Mouse (Mus musculus) gastrocnemius, postnatal 25 days (tissue): Measurements from ENCODE around the gene Zbtb38. TPM values are rescaled to one million over a fixed set of nuclear protein-coding genes. Genes with fewer than 3 reads are reported as not detected.

Experiments
- DNase-seq: peaks from one replicate; pipeline ENCODE4 v3.0.0; 2022
- total RNA-seq, 2 experiments: library from RNA; stranded (reverse); gene quantifications; 1 replicate in 1 of 2; 2 replicates in 1 of 2; pipeline ENCODE4 v1.2.3; 2021

Zbtb38 gene
- total RNA-seq, 2 experiments from 2014 or later = 19.3 to 19.8 TPM

DNA sequence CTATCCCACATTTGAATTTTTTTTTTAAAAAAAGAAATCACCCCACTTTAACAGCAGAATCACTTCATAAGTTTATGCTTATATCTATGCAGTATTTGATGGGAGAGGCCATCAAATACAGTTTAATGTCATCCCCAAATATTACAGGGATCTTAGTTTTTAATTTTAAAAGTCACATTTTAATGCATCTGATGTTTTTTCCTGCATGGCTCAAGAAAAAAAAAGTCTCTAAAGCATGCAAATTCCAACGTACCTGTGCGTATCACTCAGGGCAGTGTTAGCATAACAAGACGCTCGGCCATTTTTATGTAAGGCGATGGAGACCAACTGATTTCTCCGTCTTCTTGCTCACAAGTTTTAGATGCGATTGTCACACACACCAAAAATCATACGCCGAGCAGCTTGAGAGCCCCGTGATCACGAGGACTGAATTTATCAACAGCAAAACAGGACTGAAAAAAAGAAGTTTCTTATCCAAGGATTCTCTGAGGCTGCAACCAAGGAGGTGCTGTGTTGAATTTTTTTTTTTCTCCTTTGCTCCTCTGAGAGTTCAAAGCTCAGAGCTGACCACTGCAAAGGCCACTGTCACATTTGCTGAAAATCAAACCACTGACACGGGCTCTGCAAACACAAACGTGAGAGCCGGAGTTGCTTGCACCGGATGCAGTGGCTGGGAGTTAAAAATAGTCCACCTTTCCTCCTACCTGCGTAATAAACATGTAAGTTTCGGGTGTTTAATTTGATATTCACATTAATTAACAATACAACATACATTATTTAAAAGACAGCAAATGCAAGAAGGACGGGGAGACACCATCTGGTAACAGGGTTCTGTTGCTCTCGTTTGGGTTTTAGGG, 21.4 kb downstream of the Zbtb38 start:
- no peak for DNase-seq

DNA sequence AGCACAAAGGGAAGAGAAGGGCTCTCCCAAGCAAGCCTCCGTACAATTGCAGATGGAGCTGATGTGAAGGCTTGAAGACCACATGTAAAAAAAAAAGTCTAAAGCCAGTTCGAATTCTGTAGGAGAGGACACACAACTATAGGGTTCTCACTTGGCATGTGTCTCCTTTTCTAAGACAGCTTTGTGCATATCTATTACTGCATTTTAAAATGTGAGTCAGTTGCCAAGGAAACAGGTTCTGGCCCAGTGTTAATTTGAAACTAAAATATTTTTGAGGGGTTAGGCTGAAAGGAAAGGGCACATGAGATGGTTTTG, 22.4 kb downstream of the Zbtb38 start:
- DNase-seq = no peak

DNA sequence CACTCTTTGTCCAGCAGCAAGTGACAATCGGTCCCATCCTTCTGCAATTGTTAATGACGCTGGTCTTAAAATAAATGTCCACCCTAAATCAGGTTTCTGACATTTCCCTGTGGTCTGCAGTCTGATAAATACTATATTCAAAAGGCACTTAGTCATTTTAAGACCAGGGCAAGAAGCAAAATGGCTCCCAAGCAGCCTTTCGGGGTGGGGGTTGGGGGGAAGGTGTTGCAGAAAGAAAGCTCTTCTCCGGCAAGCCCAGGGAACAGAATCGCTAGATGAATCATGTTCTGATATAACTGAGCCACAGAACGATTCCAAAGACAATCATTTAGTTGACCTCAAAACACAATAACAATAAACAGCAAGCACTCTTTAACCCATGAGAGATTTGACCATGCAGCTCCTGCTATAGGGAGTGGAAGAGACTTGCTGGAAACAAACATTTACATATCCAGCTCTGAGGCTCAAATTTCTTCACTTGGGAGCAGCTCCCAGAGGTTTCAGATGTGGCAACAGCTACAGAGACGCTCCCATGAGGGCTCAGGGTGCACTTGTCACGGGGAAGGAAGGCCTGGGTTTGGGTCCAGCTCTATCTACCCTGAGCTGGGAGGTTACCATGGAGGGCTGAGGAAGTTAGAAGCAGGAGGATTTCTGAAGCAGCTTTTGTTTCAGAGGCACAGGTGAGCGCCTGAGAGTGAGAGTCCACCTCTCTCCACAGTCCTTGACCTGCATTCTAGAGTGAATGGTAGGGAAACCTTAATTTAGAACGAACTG, 22.9 kb downstream of the Zbtb38 start:
- DNase-seq = no peak

DNA sequence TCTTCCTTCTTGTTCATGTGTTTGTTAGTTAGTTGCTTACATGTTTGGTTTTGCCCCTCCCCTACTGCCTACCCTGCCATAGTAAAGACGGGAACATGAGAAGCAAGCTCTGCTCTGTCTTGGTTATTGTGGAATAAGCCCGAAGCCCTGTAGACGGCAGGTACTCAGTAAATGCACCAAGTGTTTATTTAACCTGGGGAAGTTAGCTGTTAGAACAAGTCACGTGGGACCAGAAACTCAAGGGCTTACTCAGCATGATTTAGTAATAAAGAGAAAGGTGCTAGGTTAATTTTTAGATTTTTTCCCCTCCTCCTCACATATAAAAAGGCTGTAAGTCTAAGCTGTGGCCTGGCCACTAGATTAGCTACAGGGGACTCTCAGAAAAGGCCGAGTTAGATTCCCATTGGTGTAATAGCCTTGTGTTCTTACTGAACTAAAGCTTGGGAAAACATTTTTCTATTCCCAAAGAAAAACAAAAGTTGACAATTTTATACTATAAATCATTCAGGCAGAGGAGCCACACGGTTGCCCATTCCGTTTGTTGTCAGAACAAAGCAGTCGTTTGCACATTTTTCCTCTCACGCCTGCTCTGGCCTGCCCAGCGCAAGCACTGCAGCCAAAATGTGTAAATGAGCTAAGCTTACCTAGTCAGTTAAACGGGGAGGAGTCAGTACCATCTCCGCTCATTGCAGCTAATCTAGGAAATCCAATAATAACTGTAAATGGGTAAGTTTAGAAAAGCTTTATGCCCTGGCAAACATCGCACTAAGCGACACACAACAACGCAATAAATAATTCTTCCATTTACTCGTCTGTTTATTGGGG, 24.1 kb downstream of the Zbtb38 start:
- no peak for DNase-seq

DNA sequence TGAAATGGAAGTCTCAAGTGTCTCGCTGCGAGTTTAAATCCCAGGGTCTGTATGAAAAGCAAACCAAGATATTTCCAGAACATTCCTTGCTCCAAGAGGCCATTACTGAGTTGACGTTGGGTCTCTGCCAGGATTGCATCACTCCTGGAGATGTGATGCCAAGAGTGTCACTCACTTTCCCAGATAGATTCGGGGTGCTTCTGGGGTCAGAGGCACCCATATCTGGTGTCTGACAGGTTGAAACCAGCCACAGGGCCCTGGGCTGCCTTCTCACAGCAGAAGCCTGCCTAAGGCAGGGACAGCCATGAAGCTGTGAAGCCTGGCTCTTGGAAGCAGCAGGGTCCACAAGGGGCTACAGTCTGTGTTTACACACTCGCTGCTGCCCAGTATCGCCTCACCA, 24.9 kb downstream of the Zbtb38 start:
- DNase-seq = no peak

DNA sequence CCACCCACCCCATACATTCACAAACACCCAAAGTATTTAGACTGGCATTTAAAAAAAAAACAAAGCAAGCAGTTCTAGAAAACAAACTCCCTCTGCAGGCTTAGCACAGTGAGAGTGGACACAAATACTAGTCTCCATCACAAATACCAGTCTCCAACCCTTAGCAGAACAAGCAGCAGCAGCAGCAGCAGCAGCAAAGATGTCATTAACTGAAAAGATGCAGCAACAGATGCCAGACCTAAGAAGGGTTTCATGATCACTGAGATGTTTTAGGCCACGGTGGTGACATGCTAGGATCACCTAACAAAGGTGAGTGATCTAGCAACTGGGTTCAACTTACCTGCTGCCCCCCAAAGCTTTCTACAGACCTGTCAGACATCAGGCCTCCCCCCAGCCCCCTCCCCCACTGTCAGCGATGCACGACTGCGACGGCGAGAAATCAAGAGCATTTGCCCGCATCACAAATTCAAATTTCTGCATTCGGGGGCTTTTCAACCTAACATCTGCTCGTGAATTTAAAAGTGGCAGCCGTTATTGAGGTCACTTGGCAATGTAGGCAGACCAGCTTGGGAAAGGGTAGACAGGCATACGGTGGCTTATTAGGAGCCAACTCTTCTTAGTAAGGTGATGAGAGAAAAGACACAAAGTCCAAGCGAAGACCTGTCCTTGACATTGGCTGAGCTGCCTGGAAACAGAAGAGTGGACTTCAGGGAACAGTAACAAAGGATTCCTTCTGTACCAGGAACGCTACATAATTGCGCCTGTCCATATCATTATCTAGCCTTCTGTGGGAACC, 26.1 kb downstream of the Zbtb38 start:
- no peak for DNase-seq

DNA sequence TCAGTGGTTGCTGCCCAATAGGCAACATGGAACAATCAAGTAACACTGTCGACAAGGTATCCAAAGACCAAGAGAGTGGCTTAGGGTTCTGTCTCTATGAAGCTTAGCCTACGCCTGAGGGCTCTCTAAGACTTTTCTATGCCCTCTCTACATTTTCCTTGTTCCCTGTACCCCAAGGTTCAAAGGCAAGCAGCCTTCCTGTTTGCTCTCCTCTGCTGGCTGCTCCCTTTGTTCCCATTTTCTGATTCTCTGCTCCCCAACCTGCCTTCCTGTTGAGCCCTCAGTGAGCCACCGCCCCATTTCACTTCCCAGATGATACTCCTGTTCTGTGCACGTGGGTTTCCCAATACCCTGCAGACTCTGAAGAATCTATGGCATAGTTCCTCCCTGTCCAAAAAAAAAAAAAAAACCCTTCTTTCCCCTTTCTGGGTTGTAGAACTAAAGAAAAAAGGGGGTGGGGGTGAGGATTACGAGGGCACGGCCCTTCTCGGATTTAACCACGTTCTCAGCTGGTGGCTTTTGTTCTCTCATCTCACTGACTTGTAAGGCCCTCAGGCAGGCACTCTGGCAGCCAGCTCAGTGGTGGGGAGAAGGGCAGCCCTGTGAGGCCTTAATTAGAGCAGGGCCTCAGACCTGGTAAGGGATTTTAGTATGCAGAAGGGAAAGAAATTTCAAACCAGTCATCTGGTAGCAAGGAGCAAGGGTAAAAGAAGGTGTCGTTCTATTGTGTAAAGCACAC, 26.9 kb downstream of the Zbtb38 start:
- no peak for DNase-seq

DNA sequence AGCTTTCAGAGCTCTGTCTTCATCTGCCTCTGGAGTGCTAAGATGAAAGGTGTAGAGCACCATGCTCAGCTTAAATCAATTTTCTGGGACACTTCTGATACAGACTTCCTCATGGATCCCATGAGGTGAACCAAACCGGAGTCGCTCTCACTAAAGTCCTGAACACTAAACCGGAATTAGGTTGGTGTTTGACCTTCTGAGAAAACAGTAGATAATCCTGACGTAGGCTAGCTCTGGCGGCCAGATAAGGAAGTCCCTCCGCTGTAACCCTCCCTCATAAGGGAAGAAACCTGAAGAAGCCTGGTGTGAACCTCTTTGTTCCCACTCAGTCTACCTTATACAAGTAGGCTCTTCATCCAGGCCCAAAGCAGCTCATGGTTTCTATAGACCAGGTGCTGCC, 29.0 kb downstream of the Zbtb38 start:
- DNase-seq = no peak

DNA sequence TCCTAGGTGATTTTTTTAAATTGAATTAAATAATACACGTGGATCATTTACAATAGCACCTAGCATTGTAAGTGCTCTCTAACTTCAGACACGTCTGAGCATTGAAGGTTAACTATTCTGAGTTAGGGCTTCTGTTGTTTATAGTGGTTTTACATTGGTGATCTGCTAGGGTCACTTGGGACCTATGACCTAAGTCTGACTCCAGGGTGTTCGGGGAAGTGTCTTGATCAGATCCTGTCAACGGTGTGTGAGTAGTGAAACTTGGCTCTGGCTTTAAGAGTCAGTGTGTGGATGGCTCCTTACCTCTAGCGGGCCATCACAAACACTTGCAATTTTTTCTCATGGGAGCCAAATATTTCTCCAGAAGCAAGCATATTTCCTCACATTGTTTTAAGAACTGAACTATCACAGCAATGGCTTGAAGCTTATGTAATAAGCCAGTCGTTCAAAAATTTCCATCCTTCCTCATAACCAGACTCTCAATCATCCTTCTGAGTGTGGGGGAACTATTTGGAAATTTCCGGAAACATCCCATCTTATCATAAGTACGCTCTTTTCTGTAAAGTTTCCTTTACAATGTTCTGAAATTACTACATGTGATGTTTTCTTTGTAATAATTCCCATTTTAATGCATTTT, 31.4 kb downstream of the Zbtb38 start:
- DNase-seq = no peak

DNA sequence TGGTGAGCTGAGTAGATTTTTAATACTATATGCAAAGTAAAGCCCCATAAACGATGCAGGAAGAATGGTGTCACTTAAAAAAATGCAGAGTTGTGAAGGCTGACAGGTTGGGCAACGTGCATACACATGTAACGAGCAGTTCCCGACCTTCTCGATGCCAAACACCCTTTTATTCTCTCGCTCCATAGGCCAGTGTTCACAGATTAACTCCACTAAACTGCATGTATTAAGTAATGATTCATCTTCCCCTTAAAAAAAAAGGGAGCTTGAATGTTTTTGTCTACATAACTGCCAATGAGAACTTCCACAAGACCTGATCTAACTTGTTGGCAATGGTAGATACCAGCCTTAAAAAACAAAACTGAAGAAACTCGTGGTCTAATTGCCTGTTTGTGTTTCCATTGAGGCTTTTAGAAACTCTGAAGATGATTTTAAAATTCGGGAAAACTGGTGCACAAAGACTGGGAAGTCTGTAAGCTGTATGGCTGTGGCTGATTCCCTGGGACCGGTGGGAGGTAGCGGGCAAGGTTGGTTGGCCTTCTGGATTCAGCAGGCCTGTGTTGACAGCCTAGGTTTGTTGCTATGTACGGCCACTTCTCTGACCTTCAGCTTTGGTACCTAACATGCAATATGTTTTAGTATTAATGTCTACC, 32.0 kb downstream of the Zbtb38 start:
- DNase-seq = no peak

DNA sequence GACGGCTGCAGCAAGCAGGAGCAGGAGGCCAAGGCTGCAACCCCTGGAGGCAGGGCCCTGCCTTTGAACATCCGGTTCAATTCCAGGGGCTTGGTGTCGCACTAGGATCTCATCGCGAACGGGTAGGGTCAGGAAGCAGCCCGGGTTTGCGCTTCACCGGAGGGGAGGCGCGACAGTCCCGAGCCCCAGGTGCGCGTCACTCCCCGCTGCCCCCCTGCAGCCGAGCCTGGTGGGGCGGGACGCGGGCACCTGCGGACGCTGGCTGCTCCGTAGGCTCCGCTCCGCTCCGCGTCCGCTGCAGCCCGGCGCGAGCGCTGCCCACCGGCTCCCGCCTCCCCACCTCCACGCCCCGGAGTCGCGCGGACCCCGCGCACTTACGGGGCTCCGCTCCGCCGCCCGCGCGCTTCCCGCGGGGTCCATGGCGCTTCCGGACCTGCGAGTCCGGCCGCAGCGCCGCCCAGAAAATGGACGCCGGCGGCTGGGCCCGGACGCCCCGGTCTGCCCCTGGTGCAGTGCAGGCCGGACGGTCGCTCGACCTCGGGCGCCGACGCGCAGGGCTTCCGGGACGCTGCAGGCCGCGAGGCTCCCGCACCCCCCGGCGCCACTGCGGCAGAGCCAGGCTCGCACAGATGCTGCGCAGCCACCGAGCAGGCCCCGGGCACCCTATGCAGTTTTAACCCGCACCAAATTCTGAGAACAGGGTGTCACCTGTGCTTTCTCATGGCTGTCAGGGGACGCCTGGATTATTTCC, 33.0 kb downstream of the Zbtb38 start:
- DNase-seq = peak; percentile 80

DNA sequence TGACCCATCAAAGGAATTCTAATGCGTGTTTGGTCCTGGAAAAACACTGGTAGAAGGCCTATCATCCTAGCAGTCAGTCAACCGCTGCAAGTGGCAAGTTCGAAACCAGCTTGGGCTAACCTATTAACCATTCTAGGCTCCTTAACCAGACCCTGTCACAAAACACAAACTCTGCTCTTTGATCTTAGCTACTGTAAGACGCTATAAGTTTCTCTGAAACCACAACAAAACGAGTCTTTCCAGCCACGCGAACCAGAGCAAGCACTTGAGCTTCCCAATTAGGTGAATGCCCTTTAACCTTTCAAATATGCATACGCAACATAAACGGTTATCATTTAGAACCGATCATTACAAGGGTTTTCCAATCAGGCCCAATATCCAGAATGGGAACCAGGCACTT, 33.7 kb downstream of the Zbtb38 start:
- DNase-seq = no peak

DNA sequence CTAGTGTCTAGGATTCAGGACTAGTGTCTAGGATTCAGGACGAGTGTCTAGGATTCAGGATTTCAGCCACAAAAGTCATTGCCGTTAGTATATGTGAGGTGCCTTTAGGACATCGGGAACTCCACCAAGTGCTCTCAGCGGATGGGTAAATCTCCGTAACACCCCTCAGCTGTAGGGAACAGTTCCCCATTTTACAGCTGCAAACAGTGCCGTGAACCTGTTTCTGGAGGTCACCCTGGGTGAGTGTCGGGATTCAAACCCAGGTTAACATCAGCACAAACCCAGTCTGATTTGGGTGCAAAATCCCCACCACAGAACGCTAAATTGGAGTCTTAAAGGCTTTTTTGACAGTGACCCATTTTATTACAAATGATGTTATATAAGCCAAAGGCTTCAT, 34.2 kb downstream of the Zbtb38 start:
- no peak for DNase-seq

DNA sequence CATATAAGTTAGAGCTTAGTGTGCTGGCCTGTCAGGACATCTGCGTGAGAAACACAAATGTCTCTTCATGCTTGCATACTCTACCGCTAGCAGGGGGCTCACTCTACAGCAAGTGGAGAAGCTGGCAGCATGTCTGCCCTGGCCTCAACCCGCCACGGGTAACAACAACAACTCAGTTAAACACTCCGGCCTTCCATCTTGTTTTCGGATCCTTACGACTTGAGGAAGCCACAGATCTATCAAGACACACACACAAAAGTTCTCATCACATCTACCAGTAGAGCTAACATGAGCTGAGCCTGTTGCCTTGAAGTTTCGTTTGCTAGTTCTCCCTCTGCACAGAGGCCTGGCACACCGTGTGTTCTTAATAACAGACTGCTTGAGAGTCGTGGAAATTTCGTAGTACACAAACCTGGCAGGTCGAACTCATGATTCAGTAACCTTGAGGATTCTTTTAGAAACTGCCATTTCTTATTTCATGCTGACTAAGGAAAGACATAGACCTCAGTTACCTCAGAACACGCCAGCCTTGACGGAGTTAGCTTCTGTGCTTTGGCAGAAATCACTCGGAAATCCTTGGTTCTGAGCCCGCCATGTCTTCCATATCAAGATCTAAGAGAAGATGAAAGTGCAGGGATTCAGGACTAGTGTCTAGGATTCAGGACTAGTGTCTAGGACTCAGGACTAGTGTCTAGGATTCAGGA, 34.8 kb downstream of the Zbtb38 start:
- no peak for DNase-seq

DNA sequence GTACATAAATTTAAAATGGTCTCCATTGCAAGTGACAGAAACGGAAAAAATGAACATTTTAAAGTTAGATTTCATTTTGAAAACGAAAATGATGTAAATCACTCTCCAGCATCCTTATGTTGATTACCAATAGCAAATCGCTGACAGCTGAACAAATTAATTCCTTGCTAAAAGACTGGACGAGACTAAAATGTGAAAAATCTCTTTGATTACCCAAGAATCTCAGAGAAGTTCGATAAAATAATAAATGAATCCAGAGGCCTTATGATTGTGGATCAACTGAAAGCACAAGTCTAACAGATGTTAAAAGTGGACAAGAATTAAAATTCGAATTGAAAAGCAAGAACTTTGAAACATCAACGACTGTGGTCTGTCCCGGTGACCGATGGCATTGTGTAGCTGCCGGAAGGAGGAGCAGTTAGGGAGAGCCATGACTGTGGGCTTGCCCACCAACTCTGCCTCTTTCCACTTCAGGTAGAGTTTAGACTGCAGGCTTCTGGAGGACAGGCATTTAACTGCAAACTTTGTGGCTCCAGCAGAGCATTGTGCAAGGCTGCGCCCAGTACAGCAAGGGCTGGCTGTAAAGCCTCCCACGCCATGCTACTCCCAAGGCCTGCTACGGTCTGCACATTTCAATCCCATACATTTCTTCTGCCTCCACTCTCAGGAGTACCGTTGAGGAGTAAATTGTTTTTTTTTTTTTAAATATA, 35.7 kb downstream of the Zbtb38 start:
- no peak for DNase-seq

DNA sequence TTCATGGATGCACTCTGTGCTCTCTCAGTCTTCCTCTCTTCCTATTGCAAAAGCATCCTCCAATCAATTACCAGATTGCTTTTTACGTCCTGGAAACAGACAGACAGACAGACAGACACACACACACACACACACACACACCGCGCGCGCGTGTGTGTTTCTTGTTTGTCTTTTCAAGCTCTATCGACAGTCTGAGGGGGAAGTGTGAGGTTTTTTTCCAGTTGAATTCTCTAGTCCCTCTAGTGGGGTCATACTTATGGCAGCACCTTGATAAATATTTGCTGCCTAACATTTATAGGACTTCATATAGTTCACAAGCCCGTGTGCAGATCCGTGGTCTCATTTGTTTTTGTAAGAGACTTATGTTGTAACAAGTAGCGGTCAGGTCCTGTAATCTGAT, 36.5 kb downstream of the Zbtb38 start:
- no peak for DNase-seq

DNA sequence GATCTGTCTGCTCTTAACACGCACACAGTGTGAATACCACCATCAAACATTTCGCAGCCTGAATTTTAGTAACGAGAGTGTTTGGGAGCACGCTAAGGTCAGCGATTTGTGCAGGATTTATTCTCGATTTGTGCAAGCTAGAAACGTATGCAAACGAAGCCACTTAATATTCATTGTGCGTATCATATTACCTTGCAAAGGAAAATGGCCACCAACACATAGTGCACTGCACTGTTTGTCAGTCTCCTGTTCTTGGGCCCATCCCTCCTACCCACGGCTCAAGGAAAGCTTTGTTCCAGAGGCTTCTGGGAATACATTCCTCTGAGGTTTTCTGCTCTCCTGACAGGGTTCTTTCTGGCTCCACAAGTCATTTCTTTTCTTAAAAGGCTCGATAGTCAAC, 37.5 kb downstream of the Zbtb38 start:
- no peak for DNase-seq
